Mouse (Mus musculus): Measurements from ENCODE around the gene Eif5b. TPM values are rescaled to one million over a fixed set of nuclear protein-coding genes. Genes with fewer than 3 reads are reported as not detected.
"Not testable (repeated sequence)": the region's sequence is repeated elsewhere in the genome, so short reads cannot be mapped to it uniquely, and the experiment has no call there.

Eif5b gene
- total and polyA plus RNA-seq, 2 experiments from 2014 or later = 10.4 to 15.0 TPM

DNA sequence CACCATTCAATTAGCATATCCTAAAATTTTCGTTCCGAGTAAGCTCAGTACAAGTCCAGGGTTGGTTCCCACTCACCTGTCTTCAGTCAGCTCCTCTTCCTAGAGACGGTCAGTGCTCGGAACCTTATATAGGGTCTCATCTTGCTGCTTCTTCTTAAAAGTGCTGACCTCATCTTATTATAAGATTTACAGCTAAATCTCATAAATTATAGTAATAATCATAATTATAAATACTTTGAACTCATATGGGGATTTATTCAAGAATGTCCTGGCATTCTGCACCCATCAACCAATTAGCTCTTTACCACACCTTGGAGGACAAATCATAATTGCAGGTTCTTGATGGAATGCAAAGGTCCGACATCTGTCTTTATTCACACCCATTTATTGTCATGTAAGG is 40.2 kb upstream of the Eif5b start, which contains the start of gene Lyg1:
Gene Lyg1, minus strand, starts transcription at position 101 of the 400 bp plus-strand sequence.
- no peak for DNase-seq (ENCODE audit: low spot score)
- Histone ChIP-seq H3K27me3 (ENCODE audit: control insufficient read depth, insufficient read depth, low read length) (no peaks in the 10 kb centered on the region), H3K4me1 (ENCODE audit: control insufficient read depth, insufficient read depth) (no peaks in the 10 kb centered on the region), H3K4me3 (ENCODE audit: low read depth, low read length) (no peak within 1 kb of the TSS), H3K9ac (replicated peaks; ENCODE audit: low read depth, low read length) (no peak within 1 kb of the TSS), H3K4me2 (ENCODE audit: low read depth, low read length) (no peak within 1 kb of the TSS), H3K27ac (ENCODE audit: low read depth) (no peak within 1 kb of the TSS), H3K36me3 (replicated peaks; ENCODE audit: control insufficient read depth, insufficient read depth, low read length) (no peaks in the 10 kb centered on the region), H3K9me3 (replicated peaks; ENCODE audit: control insufficient read depth, low read length) (no peaks in the 10 kb centered on the region)
- WGBS = 77% methylated on average over 5 of the region's 5 CpGs
- no peak for ATAC-seq (ENCODE audit: insufficient read depth, low read depth)
- no peak for TF ChIP-seq CTCF (IDR thresholded peaks at IDR 0.05; ENCODE audit: low read depth)
- TF ChIP-seq EP300 (IDR thresholded peaks at IDR 0.05; ENCODE audit: low read depth) = no peak

DNA sequence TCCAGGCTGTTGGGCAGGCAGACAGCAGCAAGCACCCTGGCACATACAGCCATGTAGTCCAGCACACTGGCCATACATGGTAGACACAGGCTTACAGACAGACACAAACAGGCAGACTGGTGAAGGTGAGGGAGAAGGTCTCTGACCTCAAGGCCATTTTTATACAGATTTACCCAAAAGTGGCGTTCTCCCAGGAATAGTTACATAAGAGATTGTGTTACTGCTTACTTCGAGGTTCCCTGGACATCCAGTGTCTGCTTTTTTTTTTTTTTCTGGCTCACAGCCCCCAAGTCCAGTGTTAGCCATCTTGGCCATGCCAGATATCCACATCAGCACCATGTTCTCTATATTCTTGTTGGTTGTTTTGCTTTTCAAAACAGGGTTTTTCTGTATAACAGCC is 39.3 kb upstream of the Eif5b start:
- H3K4me1 ChIP-seq (ENCODE audit: control insufficient read depth, insufficient read depth) = no peaks in the 10 kb centered on the region
- H3K36me3 ChIP-seq (replicated peaks; ENCODE audit: control insufficient read depth, insufficient read depth, low read length) = no peaks in the 10 kb centered on the region
- no peaks in the 10 kb centered on the region for H3K27me3 ChIP-seq (ENCODE audit: control insufficient read depth, insufficient read depth, low read length)
- H3K4me2 ChIP-seq (ENCODE audit: low read depth, low read length) = no peak overlapping the region
- H3K4me3 ChIP-seq (ENCODE audit: low read depth, low read length) = no peak overlapping the region
- H3K27ac ChIP-seq (ENCODE audit: low read depth) = no peak overlapping the region
- no peak overlapping the region for H3K9ac ChIP-seq (replicated peaks; ENCODE audit: low read depth, low read length)
- no peak for ATAC-seq (ENCODE audit: insufficient read depth, low read depth)
- DNase-seq (ENCODE audit: low spot score) = no peak
- WGBS = 57% methylated on average over 2 of the region's 2 CpGs
- TF ChIP-seq CTCF (IDR thresholded peaks at IDR 0.05; ENCODE audit: low read depth) (no peak), EP300 (IDR thresholded peaks at IDR 0.05; ENCODE audit: low read depth) (no peak)
- no peaks in the 10 kb centered on the region for H3K9me3 ChIP-seq (replicated peaks; ENCODE audit: control insufficient read depth, low read length)

DNA sequence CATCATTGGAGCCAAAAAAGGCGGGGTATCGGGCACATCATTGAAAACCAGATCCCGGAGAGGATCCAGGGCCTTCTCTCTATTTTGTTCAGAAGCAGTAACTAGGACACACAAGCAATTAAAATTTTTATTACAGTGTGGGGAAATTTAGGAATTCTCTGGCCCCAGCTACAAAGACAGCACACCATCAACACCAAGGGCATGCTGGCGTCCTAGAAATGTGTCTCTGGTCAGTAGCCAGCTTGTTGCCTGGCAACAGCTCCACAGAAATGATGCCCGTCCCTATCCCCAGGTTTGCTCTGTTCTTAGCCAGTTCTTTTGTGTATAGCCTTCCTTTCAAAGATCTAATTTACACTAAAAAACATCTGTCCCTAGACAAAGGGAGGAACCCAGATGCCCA is 38.3 kb upstream of the Eif5b start:
- no peak for DNase-seq (ENCODE audit: low spot score)
- no peak overlapping the region for H3K4me2 ChIP-seq (ENCODE audit: low read depth, low read length)
- H3K4me3 ChIP-seq (ENCODE audit: low read depth, low read length) = no peak overlapping the region
- TF ChIP-seq EP300 (IDR thresholded peaks at IDR 0.05; ENCODE audit: low read depth) = no peak
- no peak for TF ChIP-seq CTCF (IDR thresholded peaks at IDR 0.05; ENCODE audit: low read depth)
- WGBS = 68% methylated on average over 5 of the region's 5 CpGs
- H3K9me3 ChIP-seq (replicated peaks; ENCODE audit: control insufficient read depth, low read length) = no peaks in the 10 kb centered on the region
- H3K9ac ChIP-seq (replicated peaks; ENCODE audit: low read depth, low read length) = no peak overlapping the region
- H3K27ac ChIP-seq (ENCODE audit: low read depth) = no peak overlapping the region
- ATAC-seq (ENCODE audit: insufficient read depth, low read depth) = no peak
- H3K4me1 ChIP-seq (ENCODE audit: control insufficient read depth, insufficient read depth) = no peaks in the 10 kb centered on the region
- H3K27me3 ChIP-seq (ENCODE audit: control insufficient read depth, insufficient read depth, low read length) = no peaks in the 10 kb centered on the region
- no peaks in the 10 kb centered on the region for H3K36me3 ChIP-seq (replicated peaks; ENCODE audit: control insufficient read depth, insufficient read depth, low read length)

DNA sequence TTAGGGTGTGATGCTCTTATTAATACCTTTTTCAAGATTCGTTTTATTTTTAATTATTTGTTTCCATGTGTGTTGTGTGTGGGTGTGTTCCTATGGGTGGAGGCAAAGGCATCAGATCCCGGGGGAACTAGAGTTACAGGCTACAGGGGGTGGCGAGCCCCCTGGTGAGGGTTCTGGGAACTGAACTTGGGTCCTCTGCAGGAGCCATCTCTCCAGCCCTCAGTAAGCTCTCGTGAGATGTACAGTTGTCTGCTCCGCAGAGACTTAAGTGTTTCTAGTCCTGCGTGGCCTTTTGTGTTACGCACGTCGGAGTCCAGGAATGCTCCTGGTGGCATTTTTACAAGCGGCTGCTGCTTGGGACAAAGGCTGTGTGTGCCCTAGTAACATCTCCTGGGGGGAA is 32.2 kb upstream of the Eif5b start:
- no peak for DNase-seq (ENCODE audit: low spot score)
- no peak overlapping the region for H3K4me2 ChIP-seq (ENCODE audit: low read depth, low read length)
- H3K9me3 ChIP-seq (replicated peaks; ENCODE audit: control insufficient read depth, low read length) = no peaks in the 10 kb centered on the region
- no peak overlapping the region for H3K27ac ChIP-seq (ENCODE audit: low read depth)
- H3K9ac ChIP-seq (replicated peaks; ENCODE audit: low read depth, low read length) = no peak overlapping the region
- H3K4me1 ChIP-seq (ENCODE audit: control insufficient read depth, insufficient read depth) = no peaks in the 10 kb centered on the region
- H3K27me3 ChIP-seq (ENCODE audit: control insufficient read depth, insufficient read depth, low read length) = no peaks in the 10 kb centered on the region
- TF ChIP-seq CTCF (IDR thresholded peaks at IDR 0.05; ENCODE audit: low read depth) (no peak), EP300 (IDR thresholded peaks at IDR 0.05; ENCODE audit: low read depth) (no peak)
- 61% methylated on average over 10 of the region's 10 CpGs for WGBS
- no peak overlapping the region for H3K4me3 ChIP-seq (ENCODE audit: low read depth, low read length)
- H3K36me3 ChIP-seq (replicated peaks; ENCODE audit: control insufficient read depth, insufficient read depth, low read length) = no peaks in the 10 kb centered on the region
- ATAC-seq (ENCODE audit: insufficient read depth, low read depth) = no peak

DNA sequence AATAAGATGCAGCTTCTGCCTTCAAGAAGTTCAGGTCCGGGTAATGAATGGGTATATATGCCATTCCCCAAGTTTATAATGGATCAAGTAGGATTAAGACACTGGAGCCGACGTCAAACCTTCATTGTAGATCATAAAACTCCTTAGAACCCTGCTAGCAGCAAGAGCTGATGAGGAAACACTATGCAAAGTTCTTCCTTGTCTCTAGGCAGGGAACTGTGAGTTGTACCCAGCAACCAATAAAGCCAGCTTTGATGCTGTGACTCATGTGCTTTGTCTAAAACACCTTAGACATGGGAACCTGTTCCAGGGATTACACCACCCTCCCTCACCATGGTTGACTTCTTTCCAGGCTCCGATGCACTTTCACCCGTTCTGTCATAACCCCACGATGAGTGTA is 29.1 kb upstream of the Eif5b start:
- ATAC-seq (ENCODE audit: insufficient read depth, low read depth) = no peak

DNA sequence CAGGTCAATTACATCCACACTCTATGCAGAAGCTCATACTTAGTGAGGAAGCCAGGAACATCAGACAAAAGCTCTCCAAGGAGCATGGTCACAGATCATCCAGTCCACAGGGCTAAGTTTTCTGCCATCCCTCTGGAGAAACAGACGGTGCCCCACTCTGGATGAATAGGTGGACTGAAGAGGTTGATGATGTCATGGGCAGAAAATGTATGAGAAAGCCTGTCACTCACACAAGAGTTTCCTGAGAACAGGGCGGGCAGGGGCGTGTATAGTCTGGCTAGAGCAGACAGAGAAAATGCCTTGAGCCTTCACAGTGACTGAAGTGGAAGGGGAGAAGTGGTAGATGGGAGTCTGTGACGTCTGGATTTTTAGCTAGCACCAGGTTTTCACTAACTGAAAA is 26.3 kb upstream of the Eif5b start:
- 15% methylated on average over 4 of the region's 4 CpGs for WGBS
- DNase-seq (ENCODE audit: low spot score) (no peak), ATAC-seq (ENCODE audit: insufficient read depth, low read depth) (no peak)
- no peak overlapping the region for H3K4me3 ChIP-seq (ENCODE audit: low read depth, low read length)
- H3K4me2 ChIP-seq (ENCODE audit: low read depth, low read length) = no peak overlapping the region
- H3K9me3 ChIP-seq (replicated peaks; ENCODE audit: control insufficient read depth, low read length) = no peaks in the 10 kb centered on the region
- no peaks in the 10 kb centered on the region for H3K27me3 ChIP-seq (ENCODE audit: control insufficient read depth, insufficient read depth, low read length)
- H3K36me3 ChIP-seq (replicated peaks; ENCODE audit: control insufficient read depth, insufficient read depth, low read length) = no peaks in the 10 kb centered on the region
- TF ChIP-seq CTCF (IDR thresholded peaks at IDR 0.05; ENCODE audit: low read depth) = no peak
- TF ChIP-seq EP300 (IDR thresholded peaks at IDR 0.05; ENCODE audit: low read depth) = no peak
- no peaks in the 10 kb centered on the region for H3K4me1 ChIP-seq (ENCODE audit: control insufficient read depth, insufficient read depth)
- H3K9ac ChIP-seq (replicated peaks; ENCODE audit: low read depth, low read length) = no peak overlapping the region
- H3K27ac ChIP-seq (ENCODE audit: low read depth) = no peak overlapping the region

More for the DNA sequence above, 29.1 kb upstream of the Eif5b start:
- Histone ChIP-seq H3K9me3 (replicated peaks; ENCODE audit: control insufficient read depth, low read length) (no peaks in the 10 kb centered on the region), H3K36me3 (replicated peaks; ENCODE audit: control insufficient read depth, insufficient read depth, low read length) (no peaks in the 10 kb centered on the region), H3K27me3 (ENCODE audit: control insufficient read depth, insufficient read depth, low read length) (no peaks in the 10 kb centered on the region), H3K4me2 (ENCODE audit: low read depth, low read length) (no peak overlapping the region), H3K4me3 (ENCODE audit: low read depth, low read length) (no peak overlapping the region), H3K27ac (ENCODE audit: low read depth) (no peak overlapping the region), H3K4me1 (ENCODE audit: control insufficient read depth, insufficient read depth) (no peaks in the 10 kb centered on the region), H3K9ac (replicated peaks; ENCODE audit: low read depth, low read length) (no peak overlapping the region)
- TF ChIP-seq CTCF (IDR thresholded peaks at IDR 0.05; ENCODE audit: low read depth) = no peak
- no peak for TF ChIP-seq EP300 (IDR thresholded peaks at IDR 0.05; ENCODE audit: low read depth)
- no peak for DNase-seq (ENCODE audit: low spot score)
- 81% methylated on average over 6 of the region's 6 CpGs for WGBS

DNA sequence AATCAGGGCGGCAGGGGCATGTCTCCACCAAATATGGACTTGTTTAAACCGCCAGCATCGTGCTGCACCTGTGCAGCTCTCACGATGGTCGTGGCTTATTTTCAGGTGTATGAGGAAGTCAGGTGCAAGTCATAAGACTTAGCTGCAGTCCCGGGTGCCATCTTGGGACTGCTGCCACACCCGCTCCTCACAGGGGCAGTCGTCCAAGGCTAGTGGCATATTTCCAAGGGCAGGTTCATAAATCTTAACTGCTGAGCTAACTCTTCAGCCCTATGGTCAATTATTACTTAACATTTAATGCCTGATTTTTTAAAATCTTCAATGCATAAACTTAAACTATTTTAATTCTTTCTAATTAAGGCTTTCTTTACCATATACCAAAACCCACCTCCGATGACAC is 21.1 kb upstream of the Eif5b start:
- H3K36me3 ChIP-seq (replicated peaks; ENCODE audit: control insufficient read depth, insufficient read depth, low read length); H3K4me3 ChIP-seq (ENCODE audit: low read depth, low read length); H3K4me1 ChIP-seq (ENCODE audit: control insufficient read depth, insufficient read depth); H3K27me3 ChIP-seq (ENCODE audit: control insufficient read depth, insufficient read depth, low read length); DNase-seq (ENCODE audit: low spot score); H3K27ac ChIP-seq (ENCODE audit: low read depth); H3K4me2 ChIP-seq (ENCODE audit: low read depth, low read length); H3K9ac ChIP-seq (replicated peaks; ENCODE audit: low read depth, low read length); ATAC-seq (ENCODE audit: insufficient read depth, low read depth); H3K9me3 ChIP-seq (replicated peaks; ENCODE audit: control insufficient read depth, low read length): not testable (repeated sequence)
- WGBS = 65% methylated on average over 9 of the region's 9 CpGs

Data from heart, postnatal 0 days (tissue).